Mouse (Mus musculus) large intestine, adult 2 months (tissue): ENCODE data around the gene Msh6. TPM values are rescaled to one million over a fixed set of nuclear protein-coding genes. Genes with fewer than 3 reads are reported as not detected.

ENCODE experiments used
- polyA plus RNA-seq: library from polyadenylated mRNA; depleted of rRNA; stranded (reverse); fragments of >200 nt; gene quantifications from 2 replicates; pipeline ENCODE4 v1.2.3, GENCODE M21; 2012; rRNA removed

Msh6 gene
- polyA plus RNA-seq, 1 experiment = 3.1 TPM

Other genes with a start within 250 kb of the Msh6 start
- 0.05 and 0.15 TPM in 2 replicates for gene Kcnk12, start 177.1 kb upstream of the Msh6 start, polyA plus RNA-seq
- gene Rpl36-ps4, start 54.1 kb upstream of the Msh6 start, polyA plus RNA-seq = not detected in 2 replicates
- 11.6 and 12.6 TPM in 2 replicates for gene Fbxo11, start 90.2 kb downstream of the Msh6 start, polyA plus RNA-seq